Mouse (Mus musculus) cerebellum, postnatal 10 days (tissue): ENCODE measurements around the gene Hs6st2.

Experiments used
- DNase-seq, 2 experiments: peaks; one replicate each; pipeline ENCODE4 v3.0.0; 2021; ENCODE audit warnings: mixed read lengths in 2 of 2

Hs6st2 gene

DNA sequence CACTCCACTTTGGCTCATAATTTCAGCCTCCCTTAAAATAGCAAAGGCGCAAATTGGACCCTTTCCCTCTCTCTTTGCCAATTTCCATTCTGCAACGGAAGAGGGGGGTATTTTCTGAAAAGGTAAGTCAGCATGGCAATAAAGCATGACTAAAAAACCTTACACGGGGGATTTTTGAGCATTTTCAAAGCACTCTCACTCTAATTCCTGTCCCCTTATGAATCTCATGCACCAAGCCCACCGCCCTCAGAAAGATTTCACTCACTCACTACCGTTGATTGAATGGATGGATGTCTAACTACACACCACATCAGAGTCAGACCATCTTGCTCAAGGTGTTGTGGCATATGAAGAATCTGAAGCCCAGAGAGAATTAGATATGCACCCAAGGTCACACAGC, at the start of gene Hs6st2:
Gene Hs6st2 (minus strand): TSS at position 101 of the 400 bp plus-strand sequence.
- no peak for DNase-seq

DNA sequence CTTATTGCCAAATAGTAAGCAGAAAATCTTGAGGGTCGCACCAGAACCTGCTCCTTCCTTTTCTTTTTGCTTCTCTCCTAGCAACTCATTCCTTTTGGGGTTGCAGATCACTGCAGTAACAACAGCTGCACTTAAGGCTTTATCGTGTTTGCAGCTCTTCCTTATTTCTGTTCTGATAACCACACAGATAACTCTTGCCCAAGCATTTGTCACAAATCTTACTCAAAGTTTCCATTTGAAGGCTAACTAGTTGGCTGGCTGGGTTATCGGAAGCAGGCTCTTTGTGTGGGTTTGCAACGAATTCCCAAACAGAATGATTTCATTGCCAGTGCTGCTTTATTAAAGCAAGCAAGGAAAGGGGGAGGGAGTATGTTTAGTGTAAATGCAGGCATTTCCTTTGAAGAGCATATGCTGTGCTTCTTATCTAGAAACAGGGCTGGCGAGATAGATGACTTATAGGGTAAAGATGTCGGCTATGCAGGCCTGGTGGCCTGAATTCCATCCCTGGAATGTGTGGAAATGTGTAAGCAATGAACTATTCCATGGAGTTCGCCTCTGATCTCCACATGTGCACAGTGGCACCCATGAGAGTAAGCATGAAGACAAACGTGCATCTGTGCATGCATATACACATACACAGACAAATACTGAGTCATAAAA, 32.6 kb upstream of the Hs6st2 start:
- no peak for DNase-seq

DNA sequence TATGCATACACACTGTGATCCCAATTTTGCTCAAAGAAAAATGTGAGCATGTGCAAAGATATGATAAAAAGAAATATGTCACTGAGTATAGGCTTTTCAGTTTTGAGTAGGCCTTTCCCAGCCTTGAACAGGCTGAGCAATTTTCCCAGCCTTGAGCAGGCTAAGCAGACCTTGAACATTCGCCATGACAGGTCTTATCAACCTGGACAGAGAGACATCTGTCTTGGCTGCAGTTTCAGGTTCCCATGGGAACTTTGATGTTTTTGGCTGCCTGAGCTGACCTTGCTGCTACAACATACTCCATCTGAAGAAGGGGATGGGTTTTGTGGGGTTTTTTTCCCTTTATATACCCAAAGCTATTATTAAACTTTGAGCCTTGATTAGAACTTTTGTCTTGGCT, 31.3 kb upstream of the Hs6st2 start:
- DNase-seq = peak in 1 of 2 experiments; percentile 0

DNA sequence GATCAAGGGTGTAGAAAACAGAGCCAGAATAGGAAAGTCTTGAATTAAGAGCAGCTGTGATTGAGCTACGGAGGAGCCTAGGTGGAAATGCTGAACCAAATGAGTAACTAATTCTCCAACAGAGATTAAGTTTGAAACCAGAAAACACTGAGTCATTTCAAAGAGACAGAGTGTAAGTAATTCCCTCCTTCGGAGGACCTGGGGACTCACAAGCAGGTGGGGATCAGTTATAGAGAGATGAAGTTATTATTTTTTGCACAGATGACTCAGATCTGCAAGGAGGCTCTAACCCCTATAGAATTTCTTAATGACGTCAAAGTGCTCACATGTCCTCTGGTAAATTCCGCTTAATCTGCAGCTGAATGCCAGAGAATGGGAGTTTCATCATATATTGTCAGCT, 21.2 kb upstream of the Hs6st2 start:
- no peak for DNase-seq

DNA sequence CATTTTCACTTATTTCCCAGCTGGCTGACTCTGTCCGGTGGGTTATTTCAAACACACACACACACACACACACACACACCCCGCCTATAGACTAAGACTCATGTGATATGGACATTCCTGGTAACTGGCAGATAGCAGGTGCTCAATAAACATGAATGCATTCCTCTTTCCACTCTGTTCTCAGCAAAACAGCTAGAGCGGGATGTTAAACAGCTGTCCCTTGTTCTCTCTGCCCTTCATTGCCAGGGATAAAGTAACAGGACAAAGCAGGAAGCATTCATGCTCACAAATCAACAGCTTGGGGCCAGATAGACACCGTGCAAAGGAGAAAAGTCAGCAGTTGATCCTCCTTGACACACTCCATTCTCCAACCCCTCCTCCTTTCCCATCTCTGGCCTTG, 17.4 kb upstream of the Hs6st2 start:
- no peak for DNase-seq

DNA sequence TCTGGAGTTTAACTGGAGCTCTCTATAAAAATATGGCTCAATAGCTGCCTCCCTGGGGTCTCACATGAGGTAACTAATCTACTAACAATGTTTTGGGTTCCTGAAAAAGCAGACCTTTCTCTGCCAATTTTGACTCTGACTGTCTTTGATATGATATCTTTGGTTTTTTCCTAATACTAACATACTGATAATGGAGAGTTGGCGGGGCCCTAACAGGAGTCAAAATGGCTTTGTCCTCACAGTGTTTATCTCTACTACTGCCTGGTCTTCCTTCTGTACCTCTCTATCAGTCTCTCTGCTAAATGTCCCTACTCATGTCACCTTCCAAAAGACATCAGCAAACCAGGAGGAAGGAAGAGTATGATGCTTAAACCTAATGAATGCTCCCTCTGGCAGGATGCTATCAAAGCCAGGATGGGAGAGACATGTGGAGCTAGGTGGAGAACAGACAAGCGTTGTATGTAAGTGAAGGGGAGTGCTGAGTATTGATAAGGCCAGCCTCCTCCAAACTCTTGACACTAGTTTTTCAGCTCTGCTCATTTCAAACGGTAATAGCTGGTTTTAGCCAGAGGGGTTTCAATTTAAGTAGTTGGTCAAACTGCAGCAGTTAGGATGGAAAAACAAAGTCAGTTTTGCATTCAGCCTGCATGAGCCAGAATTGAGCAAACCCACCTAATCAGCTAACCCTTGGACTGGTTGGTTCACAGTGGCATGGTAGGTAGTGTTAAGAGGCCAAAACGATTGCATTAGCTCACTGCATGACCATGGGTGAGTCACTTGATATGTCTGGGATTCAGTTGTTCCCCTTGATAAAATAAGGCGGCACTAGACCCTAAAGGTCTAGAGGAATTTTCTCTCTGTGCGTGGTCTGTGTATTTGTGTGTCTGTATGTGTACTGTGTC, 4.6 kb upstream of the Hs6st2 start:
- no peak for DNase-seq

DNA sequence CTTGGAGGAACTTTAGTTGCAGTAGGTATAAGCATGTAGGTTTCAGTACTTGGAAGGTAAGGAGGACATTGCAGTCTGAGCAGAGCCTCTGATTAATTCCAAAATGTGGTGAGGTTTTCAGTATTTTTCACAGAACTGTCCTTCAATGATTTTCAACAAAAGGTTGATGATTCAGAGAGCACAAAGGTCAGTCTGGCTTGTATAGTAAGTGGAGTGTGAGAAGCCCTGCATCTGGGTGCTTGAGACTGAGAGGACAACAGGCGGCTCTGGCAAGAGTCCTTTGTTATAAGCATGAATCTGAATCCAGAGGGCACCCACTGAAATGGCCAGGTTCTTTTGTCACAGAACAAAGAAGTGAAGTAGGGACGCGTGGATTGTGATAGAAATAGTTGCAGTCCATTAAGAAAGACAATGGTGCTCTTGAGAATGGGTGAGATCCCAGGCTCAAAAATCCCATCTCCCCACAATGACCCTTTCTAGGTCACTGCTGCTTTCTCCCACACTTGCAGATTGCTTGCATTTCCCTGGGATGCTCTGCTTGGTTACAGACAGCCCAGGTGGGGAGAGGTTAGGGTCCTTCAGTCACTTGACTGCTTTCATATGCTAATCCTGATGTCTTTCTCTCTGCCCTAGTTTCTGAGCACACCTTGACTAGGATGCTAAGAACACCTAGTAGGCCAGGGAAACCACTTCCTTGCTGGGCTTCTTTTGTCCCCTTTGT, 2.8 kb upstream of the Hs6st2 start:
- no peak for DNase-seq

DNA sequence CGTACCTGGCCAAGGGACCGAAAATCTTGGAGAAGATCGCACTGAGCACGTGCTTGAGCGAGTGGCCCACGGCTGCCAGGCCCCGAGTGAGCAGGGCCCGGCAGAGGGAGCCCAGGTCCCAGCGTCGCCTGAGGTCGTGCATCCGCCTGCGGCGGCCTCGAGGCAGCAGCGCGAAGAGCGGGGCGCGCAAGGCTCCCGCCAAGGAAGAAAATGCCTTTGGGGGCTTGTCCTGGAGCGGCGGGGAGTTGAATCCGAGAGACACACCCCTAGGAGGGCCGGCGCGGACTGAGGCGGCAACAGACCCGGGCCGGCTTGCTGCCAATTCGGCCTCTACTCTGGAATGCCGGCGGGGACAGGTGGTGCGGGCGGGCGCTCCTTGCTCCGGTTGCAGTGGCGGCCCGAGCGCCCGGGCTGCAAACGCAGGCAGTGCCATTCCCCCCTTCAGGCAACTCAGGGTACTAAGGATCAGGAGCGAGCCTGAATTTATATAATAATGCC, 437 bp downstream of the Hs6st2 start:
- DNase-seq = peak; percentile 73 to 78

DNA sequence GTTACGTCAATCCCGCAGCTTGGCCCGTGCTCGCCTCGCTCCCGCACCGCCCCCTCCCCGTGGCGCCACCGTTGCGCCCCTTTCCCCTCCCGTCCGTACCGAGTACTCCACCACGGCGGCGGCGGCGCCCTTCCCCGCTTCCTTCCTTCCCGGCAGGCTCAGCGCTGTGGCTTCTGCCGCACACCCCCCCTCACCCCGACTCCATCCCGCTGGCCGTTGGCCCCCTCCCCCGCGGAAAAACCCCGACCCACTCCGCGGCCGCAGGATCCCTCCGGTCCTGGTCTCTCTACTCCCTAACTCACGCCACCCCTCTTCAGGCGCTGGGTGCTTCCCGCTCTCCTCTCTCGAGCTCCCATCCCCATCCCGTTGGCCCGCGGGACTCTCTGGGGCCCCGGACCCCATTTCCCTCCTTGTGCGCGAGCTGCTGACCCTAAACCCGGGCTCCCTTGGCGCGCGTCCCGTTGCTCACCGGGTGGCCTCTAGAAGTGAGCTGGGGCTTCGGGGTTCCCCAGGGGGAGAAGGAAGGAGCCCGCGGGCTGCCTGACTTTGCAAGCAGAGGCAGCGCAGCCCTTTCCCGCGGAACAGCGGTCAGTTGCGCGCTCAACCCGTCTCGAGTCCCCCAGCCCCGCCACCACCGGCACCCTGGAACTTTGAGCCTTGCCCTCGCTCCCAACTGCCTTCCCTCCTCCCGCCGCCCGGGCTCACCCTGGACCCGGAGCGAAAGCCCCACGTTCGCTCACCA, 1.1 kb downstream of the Hs6st2 start:
- peak; percentile 73 to 78 for DNase-seq

DNA sequence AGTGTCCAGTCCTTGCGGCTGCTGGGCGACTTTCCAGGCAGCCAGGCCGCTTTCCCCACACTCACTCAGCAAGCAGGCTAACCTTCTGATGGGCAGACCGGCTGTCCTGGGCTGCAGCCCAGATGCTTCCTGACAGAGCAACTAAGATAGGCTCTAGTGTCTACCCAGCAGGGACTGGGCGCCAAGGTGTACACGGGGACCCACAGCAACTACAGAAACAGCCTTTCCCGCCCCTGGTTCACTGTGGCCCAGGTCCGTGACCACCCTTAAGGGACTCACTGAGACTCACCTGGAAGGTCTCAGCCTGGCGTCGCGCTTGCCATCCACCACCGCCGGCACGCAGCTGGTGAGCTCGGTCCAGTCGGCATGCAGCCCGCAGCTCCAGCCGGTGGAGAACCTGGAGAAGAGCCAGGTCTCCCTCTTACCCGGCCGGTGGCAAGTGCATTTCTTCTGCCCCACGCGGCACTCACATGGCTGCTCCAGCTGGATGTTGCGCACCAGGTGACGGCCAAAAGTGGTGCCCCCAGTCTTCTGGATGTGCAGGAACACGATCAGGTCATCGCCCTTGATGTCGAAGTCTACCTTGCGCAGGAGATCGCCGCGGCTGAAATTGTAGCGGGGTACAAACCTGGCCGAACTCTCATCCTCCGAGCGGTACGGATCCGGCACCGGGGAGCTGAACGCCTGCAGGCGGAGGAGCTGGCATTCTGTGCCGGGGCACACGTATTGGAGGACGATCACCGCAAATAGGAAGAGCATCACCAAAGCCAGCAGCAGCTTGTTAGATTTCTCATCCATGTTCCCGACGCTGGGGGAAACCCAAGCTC, 1.8 kb downstream of the Hs6st2 start:
- peak; percentile 58 for DNase-seq

DNA sequence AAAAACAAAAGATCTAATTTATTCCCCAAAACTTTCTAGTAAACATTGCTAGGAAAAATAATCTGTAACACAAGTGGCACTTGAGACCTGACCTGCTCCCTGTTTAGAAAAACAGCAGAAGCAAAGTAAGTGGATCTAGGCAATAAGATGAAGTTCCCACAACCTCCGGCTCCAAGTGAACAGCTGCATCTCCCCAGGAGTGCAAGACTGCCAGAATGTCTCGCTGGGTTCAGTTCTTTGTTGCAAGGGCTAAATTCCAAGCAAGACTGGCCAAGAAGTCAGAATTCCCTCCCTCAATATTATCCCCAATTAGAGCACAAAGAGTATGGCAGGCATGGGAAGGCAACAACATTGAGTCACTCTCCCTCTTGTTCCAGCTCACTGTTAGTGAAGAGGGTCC, 23.4 kb downstream of the Hs6st2 start:
- peak; percentile 61 to 76 for DNase-seq

DNA sequence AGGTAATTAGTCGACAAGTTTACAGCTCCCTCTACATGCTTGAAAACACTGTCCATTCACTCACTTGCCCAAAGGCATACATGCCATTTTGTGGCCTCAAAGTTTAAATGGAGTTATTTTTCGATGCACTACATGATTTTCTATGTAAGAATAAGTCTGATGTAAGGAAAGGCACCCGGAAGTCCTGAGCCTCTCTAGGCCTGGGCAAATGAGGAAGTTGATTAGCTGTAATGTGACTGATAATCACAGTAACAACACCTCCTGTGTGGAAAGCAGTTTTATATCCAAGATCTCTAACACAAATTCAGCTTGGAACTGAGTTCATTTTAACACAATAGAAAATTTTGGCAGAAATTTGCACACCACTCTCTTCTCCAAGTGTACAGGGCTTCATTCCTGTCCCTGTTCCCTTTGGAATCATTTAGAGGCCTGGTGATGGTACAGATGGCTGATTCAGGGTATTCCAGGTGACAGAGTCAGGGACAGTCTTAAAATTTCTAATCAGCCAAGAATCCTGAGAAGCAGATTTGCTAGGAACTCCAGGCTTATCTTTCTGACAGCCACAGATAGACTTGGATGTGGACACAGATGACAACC, 38.9 kb downstream of the Hs6st2 start:
- no peak for DNase-seq

DNA sequence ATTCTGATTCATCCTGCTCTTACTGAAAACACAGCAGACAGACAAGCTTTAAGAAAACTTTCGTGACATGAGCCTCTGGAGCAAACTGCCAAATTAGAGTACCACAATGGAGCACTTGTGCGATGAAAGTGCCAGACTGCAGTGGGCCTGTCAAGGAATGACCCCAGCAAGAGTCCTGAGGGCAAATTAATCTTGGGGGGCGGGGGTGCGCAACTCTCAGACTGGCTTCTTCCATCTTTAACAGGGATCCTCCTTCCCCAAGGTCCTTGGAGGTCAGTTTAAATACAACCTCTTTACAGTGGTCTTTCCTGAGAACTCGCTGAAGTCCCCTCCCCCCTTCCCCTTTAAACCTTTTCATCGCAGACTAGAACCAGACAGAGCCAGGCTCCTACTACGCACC, 45.9 kb downstream of the Hs6st2 start:
- DNase-seq = no peak

DNA sequence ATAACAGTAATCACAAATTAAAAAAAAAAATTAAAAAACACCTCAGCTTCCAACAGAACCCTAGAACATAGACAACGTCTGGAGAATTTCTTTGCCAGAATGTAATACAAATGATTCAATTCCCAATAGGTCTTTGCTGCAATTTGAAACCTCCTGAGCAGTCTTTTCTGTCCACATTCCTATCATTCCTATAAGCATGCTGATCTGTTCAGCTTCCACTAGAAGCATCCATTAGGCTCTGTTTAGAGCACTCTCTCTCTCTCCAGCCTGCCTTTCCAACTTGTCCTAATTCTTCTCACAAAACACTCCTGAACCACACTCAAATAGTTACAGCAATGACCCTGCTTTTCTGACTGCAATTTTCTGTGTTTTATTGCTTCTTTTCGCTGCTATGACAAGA, 50.3 kb downstream of the Hs6st2 start:
- no peak for DNase-seq

DNA sequence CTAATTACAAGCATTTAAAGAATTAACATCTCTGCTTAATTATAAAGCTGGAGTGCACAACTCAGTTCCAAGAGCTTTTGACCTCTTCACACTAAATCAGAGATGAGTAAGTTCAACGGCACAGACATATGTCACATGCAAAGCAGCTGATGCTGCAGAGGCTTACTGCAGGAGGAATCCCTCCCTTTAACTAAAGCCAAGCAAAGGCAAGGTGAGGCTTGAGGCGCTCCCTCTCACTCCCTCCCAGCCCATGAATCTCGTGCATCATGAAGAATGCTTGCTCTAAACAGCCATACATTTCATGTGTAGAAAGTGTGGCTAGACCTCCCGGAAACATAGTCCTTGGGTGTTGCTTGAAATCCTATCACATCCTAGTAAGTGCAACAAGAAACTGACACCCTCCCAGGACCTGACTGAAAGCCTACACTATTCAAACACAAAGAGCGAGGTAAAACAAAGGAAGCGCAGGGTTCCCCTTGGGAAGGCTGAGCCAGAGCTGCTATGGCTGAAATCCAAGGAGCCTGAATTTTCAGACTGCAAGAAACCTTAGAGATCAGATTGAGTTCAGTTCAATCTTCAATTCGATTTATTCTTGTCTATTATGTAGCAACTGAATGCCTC, 67.2 kb downstream of the Hs6st2 start:
- no peak for DNase-seq

DNA sequence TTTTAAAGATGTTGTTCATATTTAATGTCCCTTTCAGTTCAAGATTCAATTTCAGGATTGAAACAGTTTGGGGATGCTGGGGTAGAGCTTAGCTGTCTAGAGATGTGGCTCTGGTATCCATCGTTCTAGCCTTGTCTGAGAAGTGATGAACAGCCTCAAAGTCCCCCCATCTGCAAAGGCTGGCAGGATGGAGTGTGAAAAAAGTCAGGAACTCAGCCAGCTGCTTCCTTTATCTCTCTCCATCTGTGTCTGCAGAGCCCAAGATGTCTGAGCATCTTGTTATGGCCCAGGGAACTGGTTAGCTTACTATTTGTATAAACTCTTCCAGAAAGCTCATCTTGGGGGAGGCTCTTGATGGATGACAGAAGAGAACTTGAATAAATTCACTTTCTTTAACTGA, 70.9 kb downstream of the Hs6st2 start:
- peak; percentile 9 to 16 for DNase-seq

DNA sequence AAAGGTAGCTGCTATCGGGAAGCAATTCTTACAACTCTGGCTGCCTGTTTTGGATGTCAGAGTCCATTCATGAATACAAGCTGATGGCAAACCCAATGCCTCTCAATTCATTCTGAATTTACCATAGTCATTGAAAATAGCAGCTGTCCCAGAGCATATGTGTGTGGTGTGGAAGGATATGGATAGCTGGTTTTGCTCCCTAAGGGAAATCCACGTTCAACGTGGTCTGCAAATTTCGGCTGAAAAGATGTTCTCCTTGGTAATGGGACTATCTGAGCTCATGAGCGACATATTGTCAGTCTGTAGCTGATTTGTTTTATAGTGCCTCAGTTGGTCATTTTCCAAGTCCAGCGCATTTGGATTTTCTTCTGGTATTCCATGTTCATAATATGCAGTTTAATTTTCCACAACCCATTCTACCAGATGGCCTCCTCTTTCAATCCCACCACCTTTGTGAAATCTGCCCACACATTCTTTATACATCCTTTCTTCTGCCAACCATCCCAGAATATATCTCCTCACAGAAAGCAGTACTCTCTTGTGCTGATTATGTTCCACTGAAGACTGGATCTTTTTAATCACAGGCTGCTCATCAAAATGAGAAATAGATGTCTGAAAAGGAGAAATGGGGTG, 75.3 kb downstream of the Hs6st2 start:
- no peak for DNase-seq

DNA sequence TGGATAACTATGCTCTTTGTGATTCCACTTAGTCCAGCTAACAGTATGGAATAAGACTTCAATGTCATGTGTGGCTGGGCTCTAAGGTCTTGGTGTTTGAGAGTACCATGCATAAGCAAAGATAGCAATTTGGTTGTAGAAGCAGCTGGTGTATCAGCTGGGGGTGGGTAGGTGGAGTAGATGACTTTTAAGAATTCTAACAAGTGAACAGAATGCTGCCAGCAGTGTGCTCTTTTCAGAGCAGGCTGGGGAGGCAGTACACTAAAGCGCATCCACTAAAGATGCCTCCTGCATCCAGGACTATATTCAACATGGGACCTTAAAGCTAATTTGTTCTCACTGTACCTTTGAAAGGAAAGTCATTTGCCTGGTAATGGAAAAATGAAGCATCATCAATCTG, 88.9 kb downstream of the Hs6st2 start:
- DNase-seq = peak in 1 of 2 experiments; percentile 10

DNA sequence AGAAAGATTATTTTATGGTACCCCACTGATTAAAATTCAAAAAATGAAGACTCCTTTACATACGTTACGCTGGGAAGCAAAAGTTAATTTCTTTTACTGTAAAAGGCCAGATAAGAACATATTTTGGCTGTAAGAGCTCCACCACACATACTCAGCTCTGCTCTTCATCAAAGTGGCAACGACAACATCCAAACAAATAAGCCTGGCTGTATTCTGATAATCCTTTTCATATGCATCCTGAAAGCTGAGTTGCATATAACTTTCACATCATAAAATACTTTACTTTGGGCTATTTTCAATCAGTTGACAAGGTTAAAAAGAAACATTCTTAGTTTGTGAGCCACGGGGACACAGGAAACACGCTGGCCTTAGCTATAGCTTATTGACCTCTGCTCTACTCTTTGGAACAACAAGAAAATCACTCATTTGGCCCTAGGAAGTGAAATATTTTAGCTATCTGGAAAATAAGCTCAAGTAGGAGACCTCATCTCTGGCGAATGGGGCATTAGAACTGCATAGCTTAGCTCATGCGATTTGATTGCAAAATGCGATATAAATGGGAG, 91.1 kb downstream of the Hs6st2 start:
- DNase-seq = no peak

DNA sequence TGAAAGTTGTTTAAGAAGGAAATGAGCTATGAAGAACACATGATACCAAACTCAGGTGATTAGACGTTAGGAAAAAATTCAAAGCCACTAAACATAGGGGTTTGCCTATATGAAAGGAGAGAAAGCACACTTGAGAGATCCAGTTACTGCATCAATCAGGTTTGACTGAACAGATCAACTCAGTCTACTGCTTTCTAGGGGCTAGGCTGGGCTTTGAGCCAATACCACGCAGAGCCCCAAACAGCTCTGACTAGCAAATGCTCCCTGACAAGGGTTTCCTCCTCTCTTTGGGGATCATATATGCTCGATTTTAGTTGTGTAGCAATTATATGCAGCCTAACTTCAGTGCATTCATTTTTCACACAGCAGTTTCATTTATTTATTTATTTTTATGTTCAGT, 96.2 kb downstream of the Hs6st2 start:
- DNase-seq = peak; percentile 14 to 33
